Mouse (Mus musculus): ENCODE data around the gene Pgf.
A peak's percentile ranks its signal among the peaks of the same experiment; 100 is the strongest.

The Pgf gene

DNA sequence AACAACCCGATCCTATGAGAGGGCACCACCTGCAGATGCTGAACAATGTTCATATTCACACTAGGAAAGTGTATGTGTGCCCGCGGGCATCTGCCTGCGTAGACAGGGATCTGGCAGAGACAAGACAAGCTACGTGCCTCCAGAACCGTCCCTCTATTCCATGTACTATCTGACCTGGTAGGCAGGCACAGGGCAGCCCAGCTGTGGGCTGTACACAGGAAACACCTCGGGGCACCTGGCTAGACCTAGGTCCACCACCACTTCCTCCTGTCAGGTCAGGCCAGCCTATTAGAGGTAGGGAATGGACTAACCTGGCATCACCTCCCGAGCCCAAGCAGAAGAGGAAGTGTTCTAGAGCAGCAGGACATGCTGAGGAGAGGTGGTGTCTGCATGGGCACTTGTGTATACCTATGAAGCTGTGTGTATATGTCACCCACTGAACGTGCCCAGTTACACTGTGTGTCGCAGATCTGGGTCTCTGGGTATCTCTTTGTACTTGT lies at the start of gene Pgf:
TSS of gene Pgf (minus strand) at position 51 of the 500 bp plus-strand sequence.
- no peak for DNase-seq

DNA sequence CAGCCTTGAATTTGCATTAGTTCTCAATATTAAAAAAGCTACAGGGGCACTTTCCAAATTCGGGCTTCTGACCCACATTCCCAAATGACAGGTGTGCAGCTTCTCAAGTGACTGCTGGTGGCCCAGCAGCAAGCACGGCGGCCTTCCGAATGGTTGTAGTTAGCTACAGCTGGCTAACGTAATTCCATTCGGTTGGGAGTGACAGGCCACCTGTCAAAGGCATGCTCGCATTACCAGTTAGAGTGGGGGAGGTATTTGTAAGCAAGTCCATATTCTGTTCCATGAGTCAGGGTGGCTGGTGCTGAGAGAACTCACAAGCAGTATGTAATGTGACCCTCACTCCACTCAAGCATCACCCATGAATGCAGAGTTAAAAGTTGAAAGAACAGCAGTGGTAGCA lies 49.6 kb upstream of the Pgf start:
- no peak for DNase-seq

DNA sequence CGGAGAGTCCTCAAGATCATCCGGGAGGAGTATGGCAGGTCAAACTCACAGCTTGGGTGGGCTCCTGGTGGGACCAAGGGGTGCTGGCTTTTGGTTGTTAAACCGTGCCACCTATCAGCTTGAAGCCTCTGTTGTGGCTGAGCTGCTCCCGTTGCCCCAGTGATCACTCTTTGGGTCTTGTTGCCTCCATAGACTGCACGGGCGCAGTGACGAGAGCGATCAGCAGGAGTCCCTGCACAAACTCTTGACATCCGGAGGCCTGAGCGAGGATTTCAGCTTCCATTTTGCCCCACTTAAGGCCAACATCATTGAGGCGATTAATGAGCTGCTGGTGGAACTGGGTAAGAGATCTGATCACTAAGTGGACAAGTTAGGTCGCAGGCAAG lies 42.3 kb upstream of the Pgf start:
- no peak for DNase-seq

DNA sequence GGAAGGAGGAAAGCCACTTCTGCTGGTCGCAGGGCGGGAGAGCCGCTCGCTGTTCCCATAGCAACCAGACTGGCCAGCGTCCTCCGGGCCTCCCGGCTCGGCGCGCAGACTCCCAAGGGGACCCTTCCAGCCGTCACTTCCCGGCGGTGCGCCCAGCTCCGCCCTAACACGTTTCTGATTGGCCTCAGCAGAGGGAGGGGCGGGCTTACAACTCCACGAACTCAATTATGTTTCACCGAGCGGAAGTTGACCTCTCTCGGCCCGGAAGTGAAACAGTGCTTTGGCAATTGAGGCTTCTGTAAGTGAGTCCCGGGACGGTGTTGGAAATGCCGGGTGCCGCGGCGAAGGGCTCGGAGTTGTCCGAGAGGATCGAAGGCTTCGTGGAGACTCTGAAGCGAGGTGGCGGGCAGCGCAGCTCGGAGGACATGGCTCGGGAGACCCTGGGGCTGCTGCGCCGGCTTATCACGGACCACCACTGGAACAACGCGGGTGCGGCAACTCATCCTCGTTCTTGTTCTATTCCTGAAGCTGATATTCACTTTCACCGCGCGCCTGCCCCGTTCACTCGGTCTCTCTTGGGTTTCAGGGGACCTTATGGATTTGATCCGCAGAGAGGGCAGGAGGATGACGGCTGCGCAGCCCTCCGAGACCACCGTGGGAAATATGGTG lies 41.8 kb upstream of the Pgf start, which contains the start of gene Eif2b2:
TSS of gene Eif2b2 (plus strand) at position 246 of the 669 bp plus-strand sequence.
- DNase-seq = peak; percentile 90 to 94

GRCm38 (mm10) chr12:85217733-85218310 lies 40.2 kb upstream of the Pgf start:
- DNase-seq = no peak

DNA sequence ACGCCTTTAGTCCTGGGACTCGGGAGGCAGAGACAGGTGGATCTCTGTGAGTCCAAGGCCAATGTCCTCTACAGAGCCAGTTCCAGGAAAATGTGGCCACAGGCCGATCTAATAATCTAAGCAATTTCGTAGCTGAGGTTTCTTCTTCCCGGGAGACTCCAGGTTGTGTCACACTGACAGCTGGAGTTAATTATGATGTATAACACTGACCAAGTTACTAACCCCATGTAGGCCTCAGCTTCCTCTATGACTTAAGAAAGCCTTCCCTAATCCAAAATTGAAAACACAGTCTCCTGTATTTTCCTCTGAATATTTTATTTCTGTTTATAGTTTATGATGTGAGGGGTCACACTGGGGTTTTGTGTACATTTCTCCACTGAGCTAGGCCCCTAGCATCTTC lies 37.4 kb upstream of the Pgf start:
- no peak for DNase-seq

GRCm38 (mm10) chr12:85208687-85209199 lies 31.2 kb upstream of the Pgf start:
- no peak for DNase-seq

- no peak for DNase-seq
Observed at GRCm38 (mm10) chr12:85205425-85205824, 27.8 kb upstream of the Pgf start.

- no peak for DNase-seq
Observed at GRCm38 (mm10) chr12:85204105-85204504, 26.5 kb upstream of the Pgf start.

DNA sequence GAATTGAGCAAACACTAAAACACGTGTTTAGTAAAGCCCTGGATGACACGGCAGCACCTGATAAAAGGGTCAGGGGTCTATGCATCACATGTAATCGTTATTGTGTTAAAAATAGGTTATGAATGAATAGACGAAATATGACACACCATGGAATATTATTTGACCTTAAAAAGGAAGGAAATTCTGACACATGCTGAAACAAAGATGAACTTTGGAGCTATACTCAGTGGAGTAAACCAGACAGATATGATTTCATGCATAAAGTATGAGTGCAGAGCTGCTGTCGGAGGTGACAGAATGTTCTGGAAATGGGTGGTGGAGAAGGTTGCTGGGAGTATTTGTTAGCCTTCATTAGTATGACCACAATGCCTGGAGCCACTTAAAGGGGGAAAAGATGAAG lies 26.1 kb upstream of the Pgf start:
- no peak for DNase-seq

GRCm38 (mm10) chr12:85202191-85202590 lies 24.6 kb upstream of the Pgf start:
- DNase-seq = no peak

DNA sequence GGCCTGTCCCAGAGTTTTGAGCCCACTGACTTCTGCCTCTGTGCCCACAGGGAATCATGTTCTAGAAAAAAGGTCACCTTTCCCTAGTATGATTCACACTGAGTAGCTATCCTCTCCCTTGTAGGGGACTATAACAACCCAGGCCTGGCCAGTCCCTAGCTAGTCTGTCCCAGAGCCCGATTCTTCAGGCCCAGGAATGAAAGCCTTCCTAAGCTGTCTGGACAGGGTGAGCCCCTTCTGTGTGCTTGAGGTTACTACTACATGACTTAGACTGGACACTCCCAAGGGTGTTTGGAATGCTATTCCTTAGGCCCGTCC lies 24.2 kb upstream of the Pgf start:
- DNase-seq = no peak

GRCm38 (mm10) chr12:85200929-85201829 lies 23.6 kb upstream of the Pgf start:
- no peak for DNase-seq

GRCm38 (mm10) chr12:85199954-85200353 lies 22.4 kb upstream of the Pgf start:
- no peak for DNase-seq

- DNase-seq = no peak
Observed at GRCm38 (mm10) chr12:85197936-85198335, 20.3 kb upstream of the Pgf start.

- no peak for DNase-seq
Observed at GRCm38 (mm10) chr12:85197371-85197770, 19.8 kb upstream of the Pgf start.

GRCm38 (mm10) chr12:85196191-85196590 lies 18.6 kb upstream of the Pgf start:
- no peak for DNase-seq

- no peak for DNase-seq
Observed at GRCm38 (mm10) chr12:85195086-85195485, 17.5 kb upstream of the Pgf start.

DNA sequence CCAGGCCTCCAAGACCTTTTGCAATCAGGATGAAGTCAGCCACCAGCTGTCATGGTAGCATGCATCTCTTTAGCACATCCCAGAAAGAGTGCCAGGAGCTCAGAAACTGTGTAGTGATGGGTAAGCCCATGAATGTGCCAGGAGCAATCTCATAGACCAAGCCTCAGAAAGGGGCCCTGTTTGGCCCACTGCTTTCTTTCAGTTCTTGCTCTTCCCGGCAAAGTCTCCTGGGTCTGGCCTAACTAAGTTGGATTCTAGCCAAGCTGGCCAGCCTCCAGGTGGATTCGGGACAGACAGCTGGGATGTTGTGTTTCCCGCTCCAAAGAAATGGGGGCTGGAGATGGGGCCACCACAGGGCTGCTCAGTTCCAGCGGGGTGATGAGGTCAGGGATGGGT lies 17.0 kb upstream of the Pgf start:
- DNase-seq = no peak

DNA sequence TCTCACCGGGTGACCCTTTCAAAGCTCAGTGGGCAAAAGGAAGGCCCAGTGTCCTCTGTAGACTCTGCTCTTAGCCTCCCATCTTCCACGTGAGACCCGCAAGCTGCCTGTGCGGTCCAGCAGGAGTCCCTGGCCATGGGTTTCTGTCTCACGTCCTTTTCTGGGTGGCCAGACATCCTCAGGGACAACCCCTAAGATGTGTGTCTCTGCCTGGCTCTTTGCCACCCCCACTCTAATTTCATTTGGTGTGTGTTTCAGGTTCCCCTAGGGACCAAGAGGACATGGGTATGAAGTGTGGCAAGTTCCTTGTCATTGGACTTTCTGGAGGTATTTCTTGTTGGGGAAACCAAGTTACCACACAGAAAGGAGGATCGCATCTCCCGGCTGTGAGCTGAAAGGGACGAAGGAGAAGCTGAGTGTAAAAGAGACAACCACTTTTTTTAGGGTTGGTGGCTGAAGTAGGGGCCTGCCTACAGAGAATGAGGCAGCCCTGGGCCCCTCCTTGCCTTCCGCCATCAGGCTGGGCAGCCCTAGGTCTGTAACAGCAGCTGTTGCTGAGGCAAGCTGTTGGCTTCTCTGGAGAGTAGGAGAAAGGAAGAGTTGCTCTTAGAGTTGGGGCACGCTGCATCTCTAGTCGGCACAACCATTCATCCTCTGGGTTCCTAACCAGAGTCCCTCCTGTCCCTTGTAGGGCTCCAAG lies 16.5 kb upstream of the Pgf start:
- no peak for DNase-seq

GRCm38 (mm10) chr12:85193146-85193545 lies 15.6 kb upstream of the Pgf start:
- DNase-seq = peak in 1 of 2 experiments; percentile 43

DNA sequence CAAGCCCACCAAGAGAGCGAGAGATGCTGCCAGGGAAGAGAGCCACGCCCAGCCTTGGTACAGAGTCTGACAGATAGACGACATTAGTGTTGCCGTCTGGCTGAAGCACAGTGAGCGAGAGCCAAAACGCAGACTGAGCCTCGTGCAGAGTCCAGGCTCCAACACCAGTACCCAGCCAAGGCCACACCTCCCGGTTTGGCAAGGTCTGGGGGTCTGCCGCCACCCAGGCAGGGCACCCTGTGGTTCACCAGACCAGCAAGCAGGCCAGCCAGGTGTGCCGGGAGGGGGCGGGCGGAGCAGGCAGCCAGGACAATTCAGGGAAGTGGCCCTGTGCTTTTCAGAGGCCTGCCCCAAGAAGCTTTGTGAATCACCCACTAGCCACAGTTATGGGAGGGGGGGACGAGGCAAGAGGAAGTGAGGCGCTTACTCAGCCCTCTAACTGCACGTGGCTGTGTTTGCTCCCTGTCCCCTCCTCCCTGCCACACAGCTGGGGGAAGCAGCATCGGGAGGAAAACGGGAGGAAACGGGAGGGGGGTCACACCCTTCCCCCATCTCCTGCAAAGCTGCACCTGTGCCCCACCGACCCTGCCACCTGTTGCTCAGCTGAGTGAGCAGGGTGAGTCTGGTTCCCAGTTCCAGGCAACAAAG lies 15.0 kb upstream of the Pgf start:
- peak; percentile 73 to 86 for DNase-seq
